Mouse (Mus musculus): Measurements from ENCODE around the gene Nodal. TPM values are rescaled to one million over a fixed set of nuclear protein-coding genes. Genes with fewer than 3 reads are reported as not detected.
A peak's percentile ranks its signal among the peaks of the same experiment; 100 is the strongest.
"Not testable (repeated sequence)": the region's sequence is repeated elsewhere in the genome, so short reads cannot be mapped to it uniquely, and the experiment has no call there.

Nodal gene
- polyA plus RNA-seq, 1 experiment from 2014 or later = 0.30 TPM

- Histone ChIP-seq H3K27me3 (ENCODE audit: control insufficient read depth, insufficient read depth, low read depth, low read length) (no peaks in the 10 kb centered on the region), H3K36me3 (ENCODE audit: control insufficient read depth, insufficient read depth, low read length) (no peaks in the 10 kb centered on the region), H3K9me3 (replicated peaks; ENCODE audit: control insufficient read depth, low read length, poor library complexity, severe bottlenecking) (no peaks in the 10 kb centered on the region), H3K9ac (ENCODE audit: low read depth, low read length) (peak overlapping the region; percentile 97), H3K27ac (ENCODE audit: low read length) (peak overlapping the region; percentile 85), H3K4me2 (ENCODE audit: low read length) (peak overlapping the region; percentile 88), H3K4me3 (ENCODE audit: low read depth, low read length) (peak overlapping the region; percentile 99), H3K4me1 (ENCODE audit: control insufficient read depth, insufficient read depth, low read length) (peaks cover 34% of the 10 kb centered on the region)
- peak; percentile 65 for ATAC-seq
- WGBS = under 1% methylated on average over 62 of the region's 62 CpGs
Measured at GRCm38 (mm10) chr10:61451931-61452617, 34.3 kb downstream of the Nodal start.

DNA sequence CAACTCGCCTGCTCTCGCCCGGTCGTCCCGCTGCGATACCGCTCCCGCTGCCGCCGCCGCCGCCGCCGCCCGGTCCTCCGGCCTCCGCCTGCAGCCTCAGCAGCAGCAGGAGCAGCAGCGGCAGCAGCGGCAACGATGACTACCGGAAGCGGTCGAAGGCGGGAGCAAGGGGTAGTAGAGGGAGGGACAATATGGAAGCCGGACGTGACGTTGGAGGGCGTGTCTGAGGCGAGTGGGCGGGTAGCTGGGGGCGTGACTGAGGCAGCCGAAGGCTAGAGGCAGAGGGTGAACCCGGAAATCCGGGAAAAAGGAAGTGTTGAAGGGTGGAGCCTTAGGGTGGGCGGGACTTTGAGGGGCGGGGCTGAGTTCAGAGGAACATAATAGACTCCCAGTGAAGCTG, 34.9 kb downstream of the Nodal start, which contains the start of gene Eif4ebp2:
Gene Eif4ebp2, minus strand, starts transcription at position 17 of the 400 bp plus-strand sequence.
- Histone ChIP-seq H3K9me3 (replicated peaks; ENCODE audit: control insufficient read depth, low read length, poor library complexity, severe bottlenecking) (no peaks in the 10 kb centered on the region), H3K4me3 (ENCODE audit: low read depth, low read length) (peak within 1 kb of the TSS; percentile 99), H3K27ac (ENCODE audit: low read length) (peak within 1 kb of the TSS; percentile 85), H3K4me1 (ENCODE audit: control insufficient read depth, insufficient read depth, low read length) (peaks cover 29% of the 10 kb centered on the region), H3K9ac (ENCODE audit: low read depth, low read length) (peak within 1 kb of the TSS; percentile 97), H3K27me3 (ENCODE audit: control insufficient read depth, insufficient read depth, low read depth, low read length) (no peaks in the 10 kb centered on the region), H3K4me2 (ENCODE audit: low read length) (peak within 1 kb of the TSS; percentile 88), H3K36me3 (ENCODE audit: control insufficient read depth, insufficient read depth, low read length) (no peaks in the 10 kb centered on the region)
- peak; percentile 98 for ATAC-seq
- 0% methylated on average over 24 of the region's 36 CpGs for whole genome bisulfite sequencing

- not testable (repeated sequence) for H3K9me3 ChIP-seq (replicated peaks; ENCODE audit: control insufficient read depth, low read length, poor library complexity, severe bottlenecking); H3K27ac ChIP-seq (ENCODE audit: low read length); H3K27me3 ChIP-seq (ENCODE audit: control insufficient read depth, insufficient read depth, low read depth, low read length); H3K9ac ChIP-seq (ENCODE audit: low read depth, low read length); H3K36me3 ChIP-seq (ENCODE audit: control insufficient read depth, insufficient read depth, low read length)
- H3K4me2 ChIP-seq (ENCODE audit: low read length) = peak overlapping the region; percentile 34; the same call in 1 of the 2 replicates
- peaks cover 26% of the 10 kb centered on the region for H3K4me1 ChIP-seq (ENCODE audit: control insufficient read depth, insufficient read depth, low read length)
- WGBS = 70% methylated on average over 3 of the region's 3 CpGs
- peak; percentile 18 for ATAC-seq
- peak overlapping the region; percentile 99; the same call in 1 of the 2 replicates for H3K4me3 ChIP-seq (ENCODE audit: low read depth, low read length)
Measured at GRCm38 (mm10) chr10:61453171-61453570, 35.4 kb downstream of the Nodal start.

DNA sequence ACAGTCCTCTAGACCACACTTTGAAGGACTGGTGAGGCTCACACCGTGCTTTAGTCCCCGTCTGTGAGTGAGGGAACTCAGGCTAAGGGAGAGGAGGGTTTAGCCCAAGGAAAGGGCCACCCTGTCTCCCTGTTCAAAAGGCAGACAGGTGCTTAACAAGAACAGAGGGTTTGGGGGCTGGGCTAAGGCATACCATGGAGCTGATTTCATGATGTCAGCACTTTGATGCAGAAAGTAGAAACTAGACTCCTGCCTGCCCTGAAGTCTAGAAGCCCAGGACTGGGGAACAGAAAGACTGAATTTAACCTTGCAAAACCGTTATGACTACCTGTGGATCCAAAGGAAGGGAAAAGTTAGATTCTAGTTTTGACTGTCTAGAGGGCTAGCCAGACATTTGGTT, 39.4 kb downstream of the Nodal start:
- H3K9ac ChIP-seq (ENCODE audit: low read depth, low read length) = no peak overlapping the region
- no peak overlapping the region for H3K4me3 ChIP-seq (ENCODE audit: low read depth, low read length)
- H3K27ac ChIP-seq (ENCODE audit: low read length) = no peak overlapping the region
- ATAC-seq = no peak
- no peak overlapping the region for H3K4me2 ChIP-seq (ENCODE audit: low read length)
- WGBS = 66% methylated on average over 3 of the region's 3 CpGs
- H3K4me1 ChIP-seq (ENCODE audit: control insufficient read depth, insufficient read depth, low read length) = no peaks in the 10 kb centered on the region
- no peaks in the 10 kb centered on the region for H3K36me3 ChIP-seq (ENCODE audit: control insufficient read depth, insufficient read depth, low read length)
- no peaks in the 10 kb centered on the region for H3K9me3 ChIP-seq (replicated peaks; ENCODE audit: control insufficient read depth, low read length, poor library complexity, severe bottlenecking)
- no peaks in the 10 kb centered on the region for H3K27me3 ChIP-seq (ENCODE audit: control insufficient read depth, insufficient read depth, low read depth, low read length)

DNA sequence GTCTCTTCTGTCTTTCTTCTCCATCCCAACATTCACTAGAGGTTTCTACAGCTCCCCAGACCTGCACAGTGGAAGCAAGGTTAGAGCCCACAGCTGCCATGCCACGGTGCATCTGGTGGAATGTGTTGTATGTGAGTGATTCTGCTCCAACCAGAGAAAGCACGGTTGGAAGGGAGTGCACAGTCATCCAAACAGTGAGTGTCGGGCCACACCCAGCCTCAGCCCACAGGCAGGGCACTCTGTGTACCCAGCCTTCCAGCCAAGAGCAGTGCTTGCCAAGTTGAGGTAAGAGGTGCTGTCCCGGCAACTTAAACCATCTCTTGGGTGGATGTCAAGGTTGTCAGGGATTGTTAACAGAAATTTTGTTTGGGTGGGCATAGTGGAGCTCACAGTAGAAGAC, 47.2 kb downstream of the Nodal start:
- no peaks in the 10 kb centered on the region for H3K27me3 ChIP-seq (ENCODE audit: control insufficient read depth, insufficient read depth, low read depth, low read length)
- 80% methylated on average over 4 of the region's 4 CpGs for WGBS
- ATAC-seq = no peak
- H3K4me3 ChIP-seq (ENCODE audit: low read depth, low read length) = no peak overlapping the region
- no peaks in the 10 kb centered on the region for H3K9me3 ChIP-seq (replicated peaks; ENCODE audit: control insufficient read depth, low read length, poor library complexity, severe bottlenecking)
- no peaks in the 10 kb centered on the region for H3K36me3 ChIP-seq (ENCODE audit: control insufficient read depth, insufficient read depth, low read length)
- H3K27ac ChIP-seq (ENCODE audit: low read length) = no peak overlapping the region
- no peak overlapping the region for H3K4me2 ChIP-seq (ENCODE audit: low read length)
- H3K9ac ChIP-seq (ENCODE audit: low read depth, low read length) = no peak overlapping the region
- H3K4me1 ChIP-seq (ENCODE audit: control insufficient read depth, insufficient read depth, low read length) = no peaks in the 10 kb centered on the region

- WGBS = 70% methylated on average over 8 of the region's 8 CpGs
- H3K27me3 ChIP-seq (ENCODE audit: control insufficient read depth, insufficient read depth, low read depth, low read length) = no peaks in the 10 kb centered on the region
- no peak overlapping the region for H3K9ac ChIP-seq (ENCODE audit: low read depth, low read length)
Measured at GRCm38 (mm10) chr10:61466242-61466641, 48.5 kb downstream of the Nodal start.

GRCm38 (mm10) chr10:61466873-61467272, 49.1 kb downstream of the Nodal start:
- H3K4me2 ChIP-seq (ENCODE audit: low read length) = no peak overlapping the region
- WGBS = 30% methylated on average over 5 of the region's 5 CpGs
- no peaks in the 10 kb centered on the region for H3K27me3 ChIP-seq (ENCODE audit: control insufficient read depth, insufficient read depth, low read depth, low read length)
- H3K9me3 ChIP-seq (replicated peaks; ENCODE audit: control insufficient read depth, low read length, poor library complexity, severe bottlenecking) = no peaks in the 10 kb centered on the region
- no peaks in the 10 kb centered on the region for H3K4me1 ChIP-seq (ENCODE audit: control insufficient read depth, insufficient read depth, low read length)
- no peak overlapping the region for H3K9ac ChIP-seq (ENCODE audit: low read depth, low read length)
- no peak overlapping the region for H3K4me3 ChIP-seq (ENCODE audit: low read depth, low read length)
- no peaks in the 10 kb centered on the region for H3K36me3 ChIP-seq (ENCODE audit: control insufficient read depth, insufficient read depth, low read length)
- no peak for ATAC-seq
- no peak overlapping the region for H3K27ac ChIP-seq (ENCODE audit: low read length)

More at GRCm38 (mm10) chr10:61466242-61466641, 48.5 kb downstream of the Nodal start:
- H3K4me1 ChIP-seq (ENCODE audit: control insufficient read depth, insufficient read depth, low read length) = no peaks in the 10 kb centered on the region
- no peak overlapping the region for H3K4me3 ChIP-seq (ENCODE audit: low read depth, low read length)
- no peaks in the 10 kb centered on the region for H3K9me3 ChIP-seq (replicated peaks; ENCODE audit: control insufficient read depth, low read length, poor library complexity, severe bottlenecking)
- no peak for ATAC-seq
- no peak overlapping the region for H3K27ac ChIP-seq (ENCODE audit: low read length)
- H3K36me3 ChIP-seq (ENCODE audit: control insufficient read depth, insufficient read depth, low read length) = no peaks in the 10 kb centered on the region
- H3K4me2 ChIP-seq (ENCODE audit: low read length) = no peak overlapping the region

- WGBS = 74% methylated on average over 7 of the region's 7 CpGs
- no peak overlapping the region for H3K27ac ChIP-seq (ENCODE audit: low read length)
- no peaks in the 10 kb centered on the region for H3K36me3 ChIP-seq (ENCODE audit: control insufficient read depth, insufficient read depth, low read length)
- no peak overlapping the region for H3K4me2 ChIP-seq (ENCODE audit: low read length)
- H3K27me3 ChIP-seq (ENCODE audit: control insufficient read depth, insufficient read depth, low read depth, low read length) = no peaks in the 10 kb centered on the region
- H3K9me3 ChIP-seq (replicated peaks; ENCODE audit: control insufficient read depth, low read length, poor library complexity, severe bottlenecking) = no peaks in the 10 kb centered on the region
- H3K4me1 ChIP-seq (ENCODE audit: control insufficient read depth, insufficient read depth, low read length) = no peaks in the 10 kb centered on the region
- no peak overlapping the region for H3K9ac ChIP-seq (ENCODE audit: low read depth, low read length)
- no peak for ATAC-seq
- no peak overlapping the region for H3K4me3 ChIP-seq (ENCODE audit: low read depth, low read length)
Measured at GRCm38 (mm10) chr10:61468900-61469299, 51.1 kb downstream of the Nodal start.

DNA sequence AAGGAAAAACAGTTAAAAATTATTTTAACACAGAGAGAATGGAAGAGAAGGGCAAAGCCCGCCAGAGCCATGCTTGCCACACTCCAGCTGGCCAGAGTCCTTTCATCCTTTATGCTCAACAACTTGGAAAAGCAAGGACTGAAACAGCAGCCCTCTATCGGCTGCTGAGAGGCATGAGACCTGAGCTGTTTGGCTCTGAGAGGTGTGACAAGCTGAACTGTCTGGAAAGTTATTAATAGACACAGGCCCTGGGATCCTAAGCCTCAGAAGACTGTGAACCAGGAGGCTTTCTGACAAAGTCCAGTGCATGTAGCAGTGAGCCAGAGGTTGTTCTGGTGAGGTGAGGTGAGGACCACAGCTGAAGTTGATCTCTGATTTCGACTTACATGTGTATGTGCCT, 55.9 kb downstream of the Nodal start:
- no peaks in the 10 kb centered on the region for H3K9me3 ChIP-seq (replicated peaks; ENCODE audit: control insufficient read depth, low read length, poor library complexity, severe bottlenecking)
- WGBS = 71% methylated on average over 3 of the region's 3 CpGs
- no peak overlapping the region for H3K4me3 ChIP-seq (ENCODE audit: low read depth, low read length)
- H3K4me2 ChIP-seq (ENCODE audit: low read length) = no peak overlapping the region
- peaks cover 14% of the 10 kb centered on the region for H3K4me1 ChIP-seq (ENCODE audit: control insufficient read depth, insufficient read depth, low read length)
- H3K36me3 ChIP-seq (ENCODE audit: control insufficient read depth, insufficient read depth, low read length) = no peaks in the 10 kb centered on the region
- ATAC-seq = no peak
- no peaks in the 10 kb centered on the region for H3K27me3 ChIP-seq (ENCODE audit: control insufficient read depth, insufficient read depth, low read depth, low read length)
- no peak overlapping the region for H3K9ac ChIP-seq (ENCODE audit: low read depth, low read length)
- no peak overlapping the region for H3K27ac ChIP-seq (ENCODE audit: low read length)
